Mouse (Mus musculus): ENCODE measurements at regions not wholly inside any gene's neighbourhood (a gene's known extent, or its start where the extent isn't known, plus 50 kb on each side); places are given as distances from the start of the nearest gene placed in this dataset.

- no peaks in the 10 kb centered on the region for H3K9me3 ChIP-seq (replicated peaks; ENCODE audit: control insufficient read depth, low read length)
- DNase-seq (ENCODE audit: low spot score): no peak
- WGBS: 53% methylated on average over 14 of the region's 14 CpGs
These were observed 276.9 kb upstream of the Meox2 start for GRCm38 (mm10) chr12:36831307-36831997.

GRCm38 (mm10) chr12:36842957-36843356 lies 265.4 kb upstream of the Meox2 start:
- no peaks in the 10 kb centered on the region for H3K9me3 ChIP-seq (replicated peaks; ENCODE audit: control insufficient read depth, low read length)
- H3K4me3 ChIP-seq (ENCODE audit: low read depth, low read length): no peak overlapping the region
- DNase-seq (ENCODE audit: low spot score) (no peak), ATAC-seq (ENCODE audit: insufficient read depth, low read depth) (no peak)
- H3K27ac ChIP-seq (ENCODE audit: low read depth): no peak overlapping the region
- no peak for TF ChIP-seq EP300 (IDR thresholded peaks at IDR 0.05; ENCODE audit: low read depth)
- TF ChIP-seq CTCF (IDR thresholded peaks at IDR 0.05; ENCODE audit: low read depth): no peak
- 81% methylated on average over 1 of the region's 1 CpGs for WGBS
- H3K36me3 ChIP-seq (replicated peaks; ENCODE audit: control insufficient read depth, insufficient read depth, low read length): no peaks in the 10 kb centered on the region
- no peaks in the 10 kb centered on the region for H3K27me3 ChIP-seq (ENCODE audit: control insufficient read depth, insufficient read depth, low read length)
- no peak overlapping the region for H3K9ac ChIP-seq (replicated peaks; ENCODE audit: low read depth, low read length)
- no peaks in the 10 kb centered on the region for H3K4me1 ChIP-seq (ENCODE audit: control insufficient read depth, insufficient read depth)
- H3K4me2 ChIP-seq (ENCODE audit: low read depth, low read length): no peak overlapping the region

More at GRCm38 (mm10) chr12:36831307-36831997, 276.9 kb upstream of the Meox2 start:
- Histone ChIP-seq H3K36me3 (replicated peaks; ENCODE audit: control insufficient read depth, insufficient read depth, low read length) (no peaks in the 10 kb centered on the region), H3K9ac (replicated peaks; ENCODE audit: low read depth, low read length) (no peak overlapping the region), H3K27me3 (ENCODE audit: control insufficient read depth, insufficient read depth, low read length) (no peaks in the 10 kb centered on the region), H3K27ac (ENCODE audit: low read depth) (no peak overlapping the region), H3K4me2 (ENCODE audit: low read depth, low read length) (no peak overlapping the region), H3K4me1 (ENCODE audit: control insufficient read depth, insufficient read depth) (no peaks in the 10 kb centered on the region), H3K4me3 (ENCODE audit: low read depth, low read length) (no peak overlapping the region)
- ATAC-seq (ENCODE audit: insufficient read depth, low read depth): no peak
- TF ChIP-seq CTCF (IDR thresholded peaks at IDR 0.05; ENCODE audit: low read depth) (no peak), EP300 (IDR thresholded peaks at IDR 0.05; ENCODE audit: low read depth) (no peak)

GRCm38 (mm10) chr12:36845130-36845529 lies 263.2 kb upstream of the Meox2 start:
- Histone ChIP-seq H3K36me3 (replicated peaks; ENCODE audit: control insufficient read depth, insufficient read depth, low read length) (no peaks in the 10 kb centered on the region), H3K27ac (ENCODE audit: low read depth) (no peak overlapping the region), H3K4me1 (ENCODE audit: control insufficient read depth, insufficient read depth) (no peaks in the 10 kb centered on the region), H3K4me2 (ENCODE audit: low read depth, low read length) (no peak overlapping the region), H3K9me3 (replicated peaks; ENCODE audit: control insufficient read depth, low read length) (no peaks in the 10 kb centered on the region), H3K27me3 (ENCODE audit: control insufficient read depth, insufficient read depth, low read length) (no peaks in the 10 kb centered on the region), H3K4me3 (ENCODE audit: low read depth, low read length) (no peak overlapping the region), H3K9ac (replicated peaks; ENCODE audit: low read depth, low read length) (no peak overlapping the region)
- ATAC-seq (ENCODE audit: insufficient read depth, low read depth): no peak
- no peak for TF ChIP-seq EP300 (IDR thresholded peaks at IDR 0.05; ENCODE audit: low read depth)
- no peak for TF ChIP-seq CTCF (IDR thresholded peaks at IDR 0.05; ENCODE audit: low read depth)
- DNase-seq (ENCODE audit: low spot score): no peak

- ATAC-seq (ENCODE audit: insufficient read depth, low read depth) (no peak), DNase-seq (ENCODE audit: low spot score) (no peak)
- Histone ChIP-seq H3K9me3 (replicated peaks; ENCODE audit: control insufficient read depth, low read length) (no peaks in the 10 kb centered on the region), H3K4me2 (ENCODE audit: low read depth, low read length) (no peak overlapping the region), H3K36me3 (replicated peaks; ENCODE audit: control insufficient read depth, insufficient read depth, low read length) (no peaks in the 10 kb centered on the region), H3K9ac (replicated peaks; ENCODE audit: low read depth, low read length) (no peak overlapping the region), H3K4me1 (ENCODE audit: control insufficient read depth, insufficient read depth) (no peaks in the 10 kb centered on the region), H3K27me3 (ENCODE audit: control insufficient read depth, insufficient read depth, low read length) (no peaks in the 10 kb centered on the region), H3K4me3 (ENCODE audit: low read depth, low read length) (no peak overlapping the region), H3K27ac (ENCODE audit: low read depth) (no peak overlapping the region)
- 91% methylated on average over 2 of the region's 2 CpGs for WGBS
- TF ChIP-seq EP300 (IDR thresholded peaks at IDR 0.05; ENCODE audit: low read depth): no peak
- no peak for TF ChIP-seq CTCF (IDR thresholded peaks at IDR 0.05; ENCODE audit: low read depth)
These were observed 259.3 kb upstream of the Meox2 start for GRCm38 (mm10) chr12:36849086-36849485.

GRCm38 (mm10) chr12:36863113-36863512 lies 245.2 kb upstream of the Meox2 start:
- ATAC-seq (ENCODE audit: insufficient read depth, low read depth) (no peak), DNase-seq (ENCODE audit: low spot score) (no peak)
- TF ChIP-seq EP300 (IDR thresholded peaks at IDR 0.05; ENCODE audit: low read depth): no peak
- TF ChIP-seq CTCF (IDR thresholded peaks at IDR 0.05; ENCODE audit: low read depth): no peak
- Histone ChIP-seq H3K4me3 (ENCODE audit: low read depth, low read length) (no peak overlapping the region), H3K9ac (replicated peaks; ENCODE audit: low read depth, low read length) (no peak overlapping the region), H3K4me2 (ENCODE audit: low read depth, low read length) (no peak overlapping the region), H3K4me1 (ENCODE audit: control insufficient read depth, insufficient read depth) (no peaks in the 10 kb centered on the region), H3K9me3 (replicated peaks; ENCODE audit: control insufficient read depth, low read length) (no peaks in the 10 kb centered on the region), H3K27me3 (ENCODE audit: control insufficient read depth, insufficient read depth, low read length) (no peaks in the 10 kb centered on the region), H3K27ac (ENCODE audit: low read depth) (no peak overlapping the region), H3K36me3 (replicated peaks; ENCODE audit: control insufficient read depth, insufficient read depth, low read length) (no peaks in the 10 kb centered on the region)
- WGBS: 74% methylated on average over 7 of the region's 7 CpGs

GRCm38 (mm10) chr12:36880724-36881123 lies 227.6 kb upstream of the Meox2 start:
- ATAC-seq (ENCODE audit: insufficient read depth, low read depth): no peak
- Histone ChIP-seq H3K27me3 (ENCODE audit: control insufficient read depth, insufficient read depth, low read length) (no peaks in the 10 kb centered on the region), H3K27ac (ENCODE audit: low read depth) (no peak overlapping the region), H3K4me2 (ENCODE audit: low read depth, low read length) (no peak overlapping the region), H3K9me3 (replicated peaks; ENCODE audit: control insufficient read depth, low read length) (no peaks in the 10 kb centered on the region), H3K4me1 (ENCODE audit: control insufficient read depth, insufficient read depth) (no peaks in the 10 kb centered on the region), H3K36me3 (replicated peaks; ENCODE audit: control insufficient read depth, insufficient read depth, low read length) (no peaks in the 10 kb centered on the region), H3K4me3 (ENCODE audit: low read depth, low read length) (no peak overlapping the region), H3K9ac (replicated peaks; ENCODE audit: low read depth, low read length) (no peak overlapping the region)
- 87% methylated on average over 1 of the region's 1 CpGs for WGBS
- no peak for DNase-seq (ENCODE audit: low spot score)
- TF ChIP-seq EP300 (IDR thresholded peaks at IDR 0.05; ENCODE audit: low read depth) (no peak), CTCF (IDR thresholded peaks at IDR 0.05; ENCODE audit: low read depth) (no peak)
